Mouse (Mus musculus) frontal cortex, postnatal 36 days (tissue): ENCODE measurements at regions not wholly inside any gene's neighbourhood (a gene's known extent, or its start where the extent isn't known, plus 50 kb on each side); places are given as distances from the start of the nearest gene placed in this dataset.

Source experiments
- DNase-seq, 2 experiments: peaks; one replicate each; pipeline ENCODE4 v3.0.0; 2022; ENCODE audit warnings: low spot score in 2 of 2

GRCm38 (mm10) chr7:133234326-133234725 is 110.2 kb upstream of the Ctbp2 start:
- DNase-seq = peak in 1 of 2 experiments; percentile 36

- no peak for DNase-seq
Measured at GRCm38 (mm10) chr7:133232889-133233441, 108.8 kb upstream of the Ctbp2 start.

- no peak for DNase-seq
Measured at GRCm38 (mm10) chr7:133230806-133231205, 106.7 kb upstream of the Ctbp2 start.

GRCm38 (mm10) chr7:133223948-133224652 is 99.9 kb upstream of the Ctbp2 start:
- no peak for DNase-seq

GRCm38 (mm10) chr7:133212328-133212727 is 88.2 kb upstream of the Ctbp2 start:
- DNase-seq = no peak

- no peak for DNase-seq
Measured at GRCm38 (mm10) chr7:133205704-133206103, 81.5 kb upstream of the Ctbp2 start.

GRCm38 (mm10) chr7:133204485-133204884 is 80.3 kb upstream of the Ctbp2 start:
- no peak for DNase-seq

GRCm38 (mm10) chr7:133203933-133204332 is 79.8 kb upstream of the Ctbp2 start:
- DNase-seq = no peak

GRCm38 (mm10) chr7:133202092-133202880 is 78.1 kb upstream of the Ctbp2 start:
- DNase-seq = no peak

GRCm38 (mm10) chr7:133199046-133199445 is 74.9 kb upstream of the Ctbp2 start:
- DNase-seq = no peak

GRCm38 (mm10) chr7:133189880-133190462 is 65.8 kb upstream of the Ctbp2 start:
- no peak for DNase-seq

GRCm38 (mm10) chr7:133185931-133186601 is 61.9 kb upstream of the Ctbp2 start:
- DNase-seq = peak in 1 of 2 experiments; percentile 36

GRCm38 (mm10) chr7:133184905-133185594 is 60.9 kb upstream of the Ctbp2 start:
- DNase-seq = no peak

GRCm38 (mm10) chr7:133181388-133181787 is 57.2 kb upstream of the Ctbp2 start:
- DNase-seq = no peak

GRCm38 (mm10) chr7:133177179-133177575 is 53.0 kb upstream of the Ctbp2 start:
- no peak for DNase-seq

GRCm38 (mm10) chr7:133176256-133177178 is 52.4 kb upstream of the Ctbp2 start:
- DNase-seq = no peak
